Mouse (Mus musculus): Measurements from ENCODE around the gene Ralgapa1.
A peak's percentile ranks its signal among the peaks of the same experiment; 100 is the strongest.

Gene Ralgapa1

DNA sequence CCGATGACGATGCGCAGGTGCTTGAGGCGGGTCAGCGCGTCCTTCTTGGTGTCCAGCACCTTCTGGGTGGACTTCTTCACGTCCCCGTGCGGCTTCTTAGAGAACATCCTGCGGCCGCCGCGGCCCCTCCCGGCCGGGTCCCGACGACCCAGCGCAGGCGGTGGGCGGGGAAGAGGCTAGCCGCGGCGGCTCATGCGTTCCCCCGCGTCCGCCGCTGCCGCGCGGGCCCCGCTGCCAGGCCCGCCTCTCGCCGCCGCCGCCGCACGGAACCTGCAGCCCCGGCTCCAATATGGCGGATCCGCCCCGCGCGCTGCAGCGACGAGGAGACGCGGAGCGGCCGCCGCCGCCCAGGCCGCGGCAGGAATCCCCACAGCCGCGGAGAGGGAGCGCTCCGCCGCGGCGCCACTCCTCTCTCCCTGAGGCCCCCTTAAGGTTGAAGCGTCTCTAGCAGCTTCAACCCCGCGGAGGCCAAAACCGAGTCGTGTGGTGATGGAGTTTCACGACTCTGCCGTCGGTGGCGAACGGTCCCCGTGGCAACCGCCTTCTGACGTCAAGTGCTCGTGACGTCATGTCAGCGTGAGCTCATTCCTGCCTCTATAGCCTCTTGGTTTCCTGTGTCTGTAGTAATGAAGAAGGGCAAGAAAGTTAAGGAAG lies at the start of gene Ralgapa1:
Gene Ralgapa1, minus strand, starts transcription at position 507 of the 654 bp plus-strand sequence.
- ATAC-seq (ENCODE audit: low TSS enrichment) = peak; percentile 91

- no peak for ATAC-seq (ENCODE audit: low TSS enrichment)
Observed at GRCm38 (mm10) chr12:55869622-55870322, 48.8 kb upstream of the Ralgapa1 start.

DNA sequence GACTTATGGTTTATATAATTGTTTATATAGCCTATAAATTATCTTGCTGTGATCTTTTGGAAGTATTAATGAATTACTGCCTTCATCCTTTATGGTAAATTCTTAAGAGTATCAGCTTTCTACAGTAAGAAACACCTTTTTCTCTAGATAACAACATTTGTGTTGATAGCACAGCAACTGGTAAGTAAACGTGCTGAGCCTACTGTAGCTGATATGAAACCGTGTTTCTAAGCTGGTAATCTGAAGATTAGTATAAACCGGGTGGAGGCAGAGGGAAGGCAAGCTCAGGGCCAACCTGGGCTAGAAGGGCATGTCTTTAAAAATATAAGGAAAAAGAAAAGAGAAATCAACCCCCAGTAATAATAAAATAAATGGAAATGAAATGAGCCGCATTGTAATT lies 46.8 kb upstream of the Ralgapa1 start:
- no peak for ATAC-seq (ENCODE audit: low TSS enrichment)

GRCm38 (mm10) chr12:55860631-55861030 lies 39.7 kb upstream of the Ralgapa1 start:
- ATAC-seq (ENCODE audit: low TSS enrichment) = no peak

DNA sequence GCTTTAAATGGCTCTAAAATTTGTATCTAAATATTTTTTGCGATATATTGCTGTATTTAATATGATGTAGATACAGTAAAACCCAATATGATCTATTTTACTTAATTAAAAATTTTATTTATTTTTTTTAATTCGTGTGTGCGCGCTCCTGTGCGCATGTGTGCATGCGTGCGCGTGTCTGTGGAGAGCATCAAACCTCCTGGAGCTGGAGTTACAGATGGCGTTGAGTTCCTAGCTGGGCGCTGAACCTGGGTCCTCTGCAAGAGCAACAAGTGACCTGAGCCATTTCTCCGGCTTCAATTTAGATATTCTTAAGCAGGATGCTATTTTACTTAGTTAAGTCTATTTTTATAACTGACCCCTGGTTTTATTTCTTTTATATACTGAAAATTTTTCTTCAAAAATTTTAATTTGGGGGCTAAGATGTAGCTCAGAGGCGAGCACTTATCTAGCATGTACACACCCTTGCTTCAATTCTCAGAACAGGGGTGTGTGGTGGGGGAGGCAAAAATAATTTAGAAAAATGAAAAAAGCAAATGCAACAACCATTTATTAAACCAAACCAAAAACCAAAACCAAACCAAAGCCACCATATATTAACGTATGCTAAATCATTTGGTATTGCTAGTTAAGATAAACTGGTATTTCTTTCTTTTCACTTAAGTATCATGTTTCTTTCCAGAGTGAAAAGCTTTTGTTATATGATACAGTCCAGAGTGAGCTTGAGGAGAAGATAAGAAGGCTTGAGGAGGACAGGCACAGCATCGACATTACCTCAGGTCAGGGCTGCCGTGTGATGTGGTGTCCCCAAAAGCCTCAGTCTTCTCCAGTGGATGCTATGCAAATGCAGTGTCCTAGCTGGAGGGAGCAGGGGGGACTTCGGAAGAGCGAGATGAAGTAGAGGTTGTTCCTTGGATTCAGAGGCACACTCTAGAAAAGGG lies 38.7 kb upstream of the Ralgapa1 start:
- no peak for ATAC-seq (ENCODE audit: low TSS enrichment)

- ATAC-seq (ENCODE audit: low TSS enrichment) = no peak
Observed at GRCm38 (mm10) chr12:55850650-55851049, 29.7 kb upstream of the Ralgapa1 start.

DNA sequence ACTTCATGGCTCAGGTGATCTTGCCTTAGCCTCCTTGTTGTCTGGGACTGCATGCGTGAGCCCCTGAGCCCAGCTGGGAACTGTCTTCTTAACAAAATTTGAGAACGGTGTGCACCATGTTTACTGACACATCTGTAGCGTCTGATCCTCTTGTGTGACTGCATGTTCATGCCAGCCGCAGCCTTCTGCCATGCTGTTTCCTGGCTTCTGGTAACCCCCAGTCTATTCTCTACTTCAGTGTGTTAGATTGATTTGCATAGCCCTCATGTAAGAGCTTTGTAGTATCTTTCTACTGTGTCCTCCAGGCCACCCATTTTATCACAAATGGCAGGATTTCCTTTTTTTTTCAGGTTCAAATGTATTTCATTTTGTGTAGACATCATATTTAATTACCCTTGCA lies 26.9 kb upstream of the Ralgapa1 start:
- ATAC-seq (ENCODE audit: low TSS enrichment) = no peak

DNA sequence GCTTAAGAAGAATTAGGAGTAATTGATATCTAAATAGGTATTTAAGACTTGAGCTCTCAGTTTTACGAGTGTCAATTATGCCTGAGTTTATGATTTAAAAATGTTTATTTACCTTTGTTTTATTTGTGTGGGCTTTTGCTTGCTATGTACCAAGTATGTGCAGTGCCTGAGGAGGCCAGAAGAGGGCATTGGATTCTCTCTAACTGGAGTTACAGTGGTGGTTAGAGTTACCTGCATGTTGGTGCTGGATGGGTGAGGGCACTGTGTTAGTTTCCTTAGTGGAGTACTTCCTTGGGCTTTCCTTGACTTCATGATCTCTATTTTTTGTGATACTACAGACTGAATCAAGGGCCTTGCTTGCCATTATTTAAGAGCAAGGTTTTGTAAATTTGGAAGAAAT lies 25.8 kb upstream of the Ralgapa1 start:
- peak; percentile 64; the same call in 1 of the 2 replicates for ATAC-seq (ENCODE audit: low TSS enrichment)

DNA sequence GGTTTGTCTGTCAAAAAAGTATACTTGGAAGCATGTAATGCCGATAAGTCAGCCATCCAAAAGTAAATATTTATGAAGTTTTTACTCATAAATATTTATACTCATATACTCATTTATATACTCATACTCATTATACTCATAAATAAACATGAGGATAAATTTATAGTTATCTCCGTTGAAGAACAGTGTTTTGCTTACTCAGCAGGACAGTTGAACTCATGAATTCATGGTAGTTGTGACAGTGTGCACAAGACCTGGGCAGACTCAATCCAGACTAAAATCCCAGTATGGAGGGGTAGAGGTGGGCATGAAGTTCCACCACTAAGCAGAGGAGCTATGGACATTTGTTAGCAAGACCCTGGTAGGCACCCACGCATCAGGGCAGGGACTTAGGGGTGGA lies 16.5 kb upstream of the Ralgapa1 start:
- ATAC-seq (ENCODE audit: low TSS enrichment) = no peak

- peak; percentile 97 for ATAC-seq (ENCODE audit: low TSS enrichment)
Observed at GRCm38 (mm10) chr12:55836199-55836951, 15.4 kb upstream of the Ralgapa1 start, which contains the start of gene Brms1l. Brms1l (plus strand) TSS chr12:55836324.

- no peak for ATAC-seq (ENCODE audit: low TSS enrichment)
Observed at GRCm38 (mm10) chr12:55835857-55836198, 14.9 kb upstream of the Ralgapa1 start.

- no peak for ATAC-seq (ENCODE audit: low TSS enrichment)
Observed at GRCm38 (mm10) chr12:55834891-55835290, 13.9 kb upstream of the Ralgapa1 start.

- no peak for ATAC-seq (ENCODE audit: low TSS enrichment)
Observed at GRCm38 (mm10) chr12:55833906-55834625, 13.1 kb upstream of the Ralgapa1 start.

DNA sequence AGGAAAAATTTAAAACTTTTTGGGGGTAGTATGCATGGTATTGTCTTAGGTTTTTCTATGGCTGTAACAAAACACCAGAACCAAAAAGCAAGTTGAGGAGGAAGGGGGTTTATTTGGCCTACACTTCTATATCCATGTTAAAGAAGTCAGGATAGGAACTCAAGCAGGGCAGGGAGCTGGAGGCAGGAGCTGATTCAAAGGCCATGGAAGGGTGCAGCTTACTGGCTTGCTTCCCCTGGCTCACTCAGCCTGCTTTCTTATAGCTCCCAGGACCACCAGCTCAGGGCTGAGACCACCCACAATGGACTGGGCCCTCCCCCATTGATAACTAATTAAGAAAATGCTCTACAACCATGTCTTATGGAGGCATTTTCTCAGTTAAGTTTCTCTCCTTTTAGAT lies 12.0 kb upstream of the Ralgapa1 start:
- no peak for ATAC-seq (ENCODE audit: low TSS enrichment)

DNA sequence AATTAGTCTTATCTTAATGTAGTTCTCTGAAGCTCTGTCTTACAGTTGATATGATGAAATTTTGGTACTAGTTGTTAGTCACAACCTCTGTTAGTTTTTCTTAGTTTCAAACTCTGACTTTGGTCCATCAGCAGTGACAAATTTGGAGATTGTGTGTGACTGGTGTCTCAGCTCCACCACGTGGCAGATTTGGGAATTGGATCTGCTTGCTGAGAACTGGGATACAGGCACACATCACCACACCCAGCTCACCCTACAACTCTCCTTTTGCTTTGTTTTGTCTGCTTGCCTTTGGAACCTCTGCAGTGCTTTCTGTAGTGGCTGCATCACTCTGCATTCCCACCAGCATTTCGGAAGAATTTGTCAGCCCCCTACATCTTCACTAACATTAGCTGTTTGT lies 10.1 kb upstream of the Ralgapa1 start:
- ATAC-seq (ENCODE audit: low TSS enrichment) = peak; percentile 81

DNA sequence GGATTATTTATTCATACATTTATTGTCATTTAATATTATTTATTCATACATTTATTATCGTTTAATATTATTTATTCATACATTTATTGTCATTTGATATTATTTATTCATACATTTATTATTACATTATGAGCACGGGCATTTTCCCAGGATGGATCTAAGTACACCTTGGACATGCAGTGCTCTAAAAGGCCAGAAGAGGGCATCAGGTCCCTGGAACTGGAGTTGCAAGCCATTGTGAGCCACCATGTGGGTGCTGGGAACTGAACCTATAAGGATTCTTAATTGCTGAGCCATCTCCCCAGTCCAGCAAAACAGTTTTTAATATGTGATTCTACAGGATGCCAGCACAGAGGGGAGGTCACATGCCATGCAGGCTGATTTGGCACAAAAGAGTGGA lies 4.6 kb upstream of the Ralgapa1 start:
- ATAC-seq (ENCODE audit: low TSS enrichment) = no peak

GRCm38 (mm10) chr12:55824027-55824426 lies 3.1 kb upstream of the Ralgapa1 start:
- no peak for ATAC-seq (ENCODE audit: low TSS enrichment)

GRCm38 (mm10) chr12:55820119-55820660 lies 777 bp downstream of the Ralgapa1 start:
- peak; percentile 53 for ATAC-seq (ENCODE audit: low TSS enrichment)

DNA sequence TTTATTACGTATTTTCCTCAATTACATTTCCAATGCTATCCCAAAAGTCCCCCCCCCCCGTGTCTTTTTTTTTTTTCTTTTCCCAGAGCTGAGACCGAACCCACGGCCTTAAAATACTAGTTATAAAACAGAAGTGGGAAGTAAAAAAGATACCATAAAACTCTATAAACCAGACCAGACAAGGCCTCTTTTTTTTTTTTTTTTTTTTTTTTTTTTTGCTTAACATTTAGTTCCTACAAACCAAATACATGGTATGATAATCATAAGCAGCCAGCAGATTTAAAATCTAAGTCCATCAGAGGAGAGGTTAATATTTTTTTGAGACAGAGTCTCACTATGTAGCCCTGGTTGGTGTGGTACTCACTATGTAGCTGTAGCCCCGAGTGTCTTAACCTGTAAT lies 4.5 kb downstream of the Ralgapa1 start:
- no peak for ATAC-seq (ENCODE audit: low TSS enrichment)

- peak; percentile 69 for ATAC-seq (ENCODE audit: low TSS enrichment)
Observed at GRCm38 (mm10) chr12:55805035-55805434, 15.9 kb downstream of the Ralgapa1 start.

GRCm38 (mm10) chr12:55801131-55801530 lies 19.8 kb downstream of the Ralgapa1 start:
- no peak for ATAC-seq (ENCODE audit: low TSS enrichment)
